In the genomic region with DNA sequence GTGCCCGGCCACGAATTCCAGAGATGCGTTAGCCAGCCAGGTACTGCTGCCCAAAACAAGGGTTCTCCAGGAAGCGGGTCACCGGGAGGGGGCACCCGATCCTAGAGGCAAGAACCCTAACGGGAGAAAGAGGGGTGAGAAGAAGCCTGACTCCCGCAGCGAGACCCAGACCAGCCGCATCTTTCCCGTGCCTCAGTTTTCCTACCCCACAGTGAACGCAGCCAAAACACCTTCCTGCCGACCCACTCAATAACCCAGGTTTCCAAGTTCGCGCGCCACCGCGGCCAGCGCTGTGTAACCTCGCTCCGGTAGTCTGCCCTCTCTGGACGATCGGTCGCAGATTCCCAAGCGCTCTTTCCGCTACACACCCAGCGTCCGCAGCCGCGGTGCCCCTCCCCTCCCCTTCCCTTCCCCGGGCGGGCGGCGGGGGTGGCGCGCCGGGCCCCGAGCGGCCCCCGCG, we compare ENCODE assay signal across 8 mouse cellular contexts. TPM values are rescaled to one million over a fixed set of nuclear protein-coding genes. Genes with fewer than 3 reads are reported as not detected.
DNase-seq lines count a peak whose midpoint lies in the region; ATAC-seq and TF ChIP-seq lines count a peak whose summit lies in the region.

No protein-coding gene starts in this region.

- no peaks in the 10 kb centered on the region for H3K9me3 ChIP-seq in embryonic facial prominence, embryonic 11.5 days (replicated peaks; ENCODE audit: control insufficient read depth, low read length)
- no peaks in the 10 kb centered on the region for H3K9me3 ChIP-seq in kidney, postnatal 0 days (replicated peaks; ENCODE audit: low read length)
- H3K9me3 ChIP-seq in liver, embryonic 13.5 days (replicated peaks) = no peaks in the 10 kb centered on the region
- no peaks in the 10 kb centered on the region for H3K9me3 ChIP-seq in neural tube, embryonic 14.5 days (ENCODE audit: control insufficient read depth, low read length)

- peaks cover 36% of the 10 kb centered on the region for H3K27me3 ChIP-seq in embryonic facial prominence, embryonic 11.5 days (ENCODE audit: control insufficient read depth, insufficient read depth, low read length)
- H3K27me3 ChIP-seq in kidney, postnatal 0 days (ENCODE audit: insufficient read depth, low read length) = peaks cover 50% of the 10 kb centered on the region
- peaks cover 84% of the 10 kb centered on the region for H3K27me3 ChIP-seq in liver, embryonic 13.5 days
- peaks cover 18% of the 10 kb centered on the region for H3K27me3 ChIP-seq in neural tube, embryonic 14.5 days (ENCODE audit: control insufficient read depth, insufficient read depth, low read length)

- H3K27ac ChIP-seq in embryonic facial prominence, embryonic 11.5 days (replicated peaks; ENCODE audit: low read depth, low read length) = no peak overlapping the region
- H3K27ac ChIP-seq in kidney, postnatal 0 days = no peak overlapping the region
- H3K27ac ChIP-seq in liver, embryonic 13.5 days = no peak overlapping the region
- H3K27ac ChIP-seq in neural tube, embryonic 14.5 days (ENCODE audit: low read depth, low read length) = no peak overlapping the region; the same call in 1 of the 2 replicates

- peak; percentile 55 for DNase-seq in ovary, postnatal 36 days (ENCODE audit: low spot score)
- DNase-seq in ovary, postnatal 10 days (ENCODE audit: low spot score) = no peak
- DNase-seq in embryonic facial prominence, embryonic 11.5 days (ENCODE audit: low spot score) = peak; percentile 53
- peak; percentile 32 to 54 for DNase-seq in heart, adult 9 months (ENCODE audit: low spot score in 2 of 2)
- DNase-seq in kidney, postnatal 0 days (ENCODE audit: low spot score) = no peak
- DNase-seq in liver, embryonic 13.5 days = no peak

- peaks cover 5% of the 10 kb centered on the region; the same call in 1 of the 2 replicates for H3K4me1 ChIP-seq in embryonic facial prominence, embryonic 11.5 days (ENCODE audit: control insufficient read depth, insufficient read depth, low read length)
- H3K4me1 ChIP-seq in kidney, postnatal 0 days (replicated peaks; ENCODE audit: insufficient read depth, low read length) = no peaks in the 10 kb centered on the region; the same call in 1 of the 2 replicates
- peaks cover 13% of the 10 kb centered on the region for H3K4me1 ChIP-seq in liver, embryonic 13.5 days (replicated peaks)
- H3K4me1 ChIP-seq in neural tube, embryonic 14.5 days (ENCODE audit: control insufficient read depth, insufficient read depth, low read length) = peaks cover 11% of the 10 kb centered on the region

- H3K9ac ChIP-seq in embryonic facial prominence, embryonic 11.5 days (replicated peaks; ENCODE audit: low read length) = peak overlapping the region; percentile 67
- peak overlapping the region; percentile 49 for H3K9ac ChIP-seq in kidney, postnatal 0 days (ENCODE audit: low read depth, low read length)
- H3K9ac ChIP-seq in liver, embryonic 13.5 days = no peak overlapping the region
- peak overlapping the region; percentile 82 for H3K9ac ChIP-seq in neural tube, embryonic 14.5 days (replicated peaks; ENCODE audit: low read depth, low read length)

- H3K4me2 ChIP-seq in embryonic facial prominence, embryonic 11.5 days (ENCODE audit: low read depth, low read length) = peak overlapping the region; percentile 100
- H3K4me2 ChIP-seq in kidney, postnatal 0 days (ENCODE audit: low read length) = peak overlapping the region; percentile 97
- H3K4me2 ChIP-seq in liver, embryonic 13.5 days = peak overlapping the region; percentile 65
- H3K4me2 ChIP-seq in neural tube, embryonic 14.5 days (ENCODE audit: low read depth, low read length) = peak overlapping the region; percentile 81

- H3K4me3 ChIP-seq in embryonic facial prominence, embryonic 11.5 days (ENCODE audit: low read depth, low read length) = peak overlapping the region; percentile 69
- peak overlapping the region; percentile 59 for H3K4me3 ChIP-seq in kidney, postnatal 0 days (replicated peaks; ENCODE audit: low read depth, low read length)
- peak overlapping the region; percentile 53 for H3K4me3 ChIP-seq in liver, embryonic 13.5 days (replicated peaks)
- H3K4me3 ChIP-seq in neural tube, embryonic 14.5 days (ENCODE audit: low read depth, low read length) = peak overlapping the region; percentile 79

- no peaks in the 10 kb centered on the region for H3K36me3 ChIP-seq in embryonic facial prominence, embryonic 11.5 days (replicated peaks; ENCODE audit: control insufficient read depth, insufficient read depth, low read depth, low read length)
- no peaks in the 10 kb centered on the region for H3K36me3 ChIP-seq in kidney, postnatal 0 days (ENCODE audit: insufficient read depth, low read length)
- no peaks in the 10 kb centered on the region for H3K36me3 ChIP-seq in liver, embryonic 13.5 days
- H3K36me3 ChIP-seq in neural tube, embryonic 14.5 days (ENCODE audit: control insufficient read depth, insufficient read depth, low read length) = no peaks in the 10 kb centered on the region

- no peak for ATAC-seq in embryonic facial prominence, embryonic 11.5 days (replicated peaks; ENCODE audit: insufficient number of reproducible peaks, low FRiP score, low TSS enrichment, low read depth)
- ATAC-seq in kidney, postnatal 0 days (replicated peaks; ENCODE audit: low FRiP score, low read depth) = no peak
- ATAC-seq in liver, embryonic 13.5 days (ENCODE audit: low read depth) = no peak
- peak; percentile 44 for ATAC-seq in neural tube, embryonic 14.5 days (ENCODE audit: low read depth)
- ATAC-seq in megakaryocyte-erythroid progenitor cell, adult 5-6 weeks (replicated peaks; ENCODE audit: low FRiP score, low TSS enrichment, poor library complexity, severe bottlenecking) = no peak

- TF ChIP-seq CTCF in kidney, postnatal 0 days (IDR thresholded peaks at IDR 0.05; ENCODE audit: low read depth) = peak; percentile 42

- WGBS in embryonic facial prominence, embryonic 11.5 days = 2% methylated on average over 36 of the region's 41 CpGs
- WGBS in kidney, postnatal 0 days = under 1% methylated on average over 41 of the region's 41 CpGs
- whole genome bisulfite sequencing in liver, embryonic 13.5 days (ENCODE audit: insufficient replicate concordance) = under 1% methylated on average over 41 of the region's 41 CpGs
- under 1% methylated on average over 23 of the region's 41 CpGs for WGBS in neural tube, embryonic 14.5 days

RNA-seq across cellular contexts. Expression of a gene that starts 0.4 kb away (rescaled TPM):
- 119 and 131 TPM in 2 replicates for polyA plus RNA-seq in embryonic facial prominence, embryonic 11.5 days (2014; fragmentation: Nextera tagmentation; extraction: Ambion mirVana)
- polyA plus RNA-seq in kidney, postnatal 0 days (2015; fragmentation: Nextera tagmentation; extraction: Ambion mirVana) = 61.1 and 65.6 TPM in 2 replicates
- polyA plus RNA-seq in liver, embryonic 13.5 days (2015; fragmentation: Nextera tagmentation; extraction: Ambion mirVana) = 11.3 and 12.1 TPM in 2 replicates
- polyA plus RNA-seq in neural tube, embryonic 14.5 days (2014; fragmentation: Nextera tagmentation; extraction: Ambion mirVana) = 211 and 230 TPM in 2 replicates
- total RNA-seq in megakaryocyte-erythroid progenitor cell, adult 5-6 weeks (2014; fragmentation: Nextera tagmentation) = 9.0 and 23.4 TPM in 2 replicates
- total RNA-seq in megakaryocyte-erythroid progenitor cell, adult 5-6 weeks (2017) = 4.0 and 10.9 TPM in 2 replicates

Comparison
In these comparisons a context has a peak if more than half of its experiments do, and no peak if none do; other contexts are left out.
1. DNase-seq: peak in ovary, postnatal 36 days (single experiment), embryonic facial prominence, embryonic 11.5 days (single experiment) and heart, adult 9 months (2 of 2); none in ovary, postnatal 10 days (single experiment), kidney, postnatal 0 days (single experiment) and liver, embryonic 13.5 days (single experiment).
2. Peak in every context shown above with its lines, with median percentiles within 50 percentile points of each other: H3K4me2 ChIP-seq and H3K4me3 ChIP-seq.